15 mouse cellular contexts compared by ENCODE assay signal in genomic region chr13:29371466-29371771, GRCm38 (mm10).
DNase-seq lines count a peak whose midpoint lies in the region; ATAC-seq lines count a peak whose summit lies in the region.
"Had no signal": no experiment of that assay in that cellular context is flagged by ENCODE, and none has a peak within 500 bp of the region (broad histone marks: within the 10 kb centered on the region; RNA-seq: fewer than 3 reads in every experiment).

No protein-coding gene starts in this region.

- H3K4me2 ChIP-seq in neural tube, embryonic 11.5 days (ENCODE audit: low read depth): no peak overlapping the region
- no peak overlapping the region for H3K4me2 ChIP-seq in hindbrain, embryonic 13.5 days
- no peak overlapping the region for H3K4me2 ChIP-seq in midbrain, embryonic 15.5 days
- H3K4me2 ChIP-seq: embryonic facial prominence, embryonic 13.5 days; limb, embryonic 13.5 days had no signal

- no peaks in the 10 kb centered on the region for H3K36me3 ChIP-seq in neural tube, embryonic 11.5 days (ENCODE audit: control insufficient read depth, insufficient read depth, low read length)
- no peaks in the 10 kb centered on the region for H3K36me3 ChIP-seq in hindbrain, embryonic 13.5 days
- no peaks in the 10 kb centered on the region for H3K36me3 ChIP-seq in midbrain, embryonic 15.5 days (replicated peaks)
- no peaks in the 10 kb centered on the region for H3K36me3 ChIP-seq in limb, embryonic 10.5 days
- H3K36me3 ChIP-seq: embryonic facial prominence, embryonic 13.5 days; limb, embryonic 13.5 days had no signal

- H3K27me3 ChIP-seq in neural tube, embryonic 11.5 days (ENCODE audit: control insufficient read depth, insufficient read depth, low read length): no peaks in the 10 kb centered on the region
- H3K27me3 ChIP-seq in hindbrain, embryonic 13.5 days: no peaks in the 10 kb centered on the region
- H3K27me3 ChIP-seq in midbrain, embryonic 15.5 days (replicated peaks): no peaks in the 10 kb centered on the region
- no peaks in the 10 kb centered on the region for H3K27me3 ChIP-seq in limb, embryonic 10.5 days (ENCODE audit: low read depth, poor library complexity, severe bottlenecking)
- H3K27me3 ChIP-seq: embryonic facial prominence, embryonic 13.5 days; limb, embryonic 13.5 days had no signal

- H3K4me1 ChIP-seq in neural tube, embryonic 11.5 days (ENCODE audit: control insufficient read depth, insufficient read depth, low read length): peaks cover 11% of the 10 kb centered on the region
- H3K4me1 ChIP-seq in hindbrain, embryonic 13.5 days (replicated peaks): peaks cover 36% of the 10 kb centered on the region
- peaks cover 37% of the 10 kb centered on the region for H3K4me1 ChIP-seq in midbrain, embryonic 15.5 days
- H3K4me1 ChIP-seq in limb, embryonic 10.5 days: peaks cover 13% of the 10 kb centered on the region

- peak; percentile 29; the same call in 1 of the 2 replicates for ATAC-seq in neural tube, embryonic 11.5 days (ENCODE audit: insufficient read depth, low FRiP score, low TSS enrichment)
- 0 out of 2 replicates have a peak, but pooled peaks have one; percentile 29 for ATAC-seq in hindbrain, embryonic 13.5 days (ENCODE audit: low FRiP score)
- ATAC-seq in midbrain, embryonic 15.5 days (replicated peaks): peak; percentile 44; the same call in 1 of the 2 replicates
- ATAC-seq in granulocyte monocyte progenitor cell, adult 5-6 weeks (replicated peaks; ENCODE audit: poor library complexity, severe bottlenecking): no peak

- intact Hi-C loops in gastrocnemius, postnatal 14 days (cut with DNase I; ENCODE audit: low total_unique reads): no loop called here

- H3K9me3 ChIP-seq in neural tube, embryonic 11.5 days (ENCODE audit: control insufficient read depth, low read length): no peaks in the 10 kb centered on the region
- H3K9me3 ChIP-seq in hindbrain, embryonic 13.5 days: no peaks in the 10 kb centered on the region
- no peaks in the 10 kb centered on the region for H3K9me3 ChIP-seq in midbrain, embryonic 15.5 days
- no peaks in the 10 kb centered on the region for H3K9me3 ChIP-seq in limb, embryonic 10.5 days (replicated peaks)
- H3K9me3 ChIP-seq: embryonic facial prominence, embryonic 13.5 days; limb, embryonic 13.5 days had no signal

- H3K4me3 ChIP-seq in neural tube, embryonic 11.5 days (ENCODE audit: low read depth, low read length): no peak overlapping the region
- no peak overlapping the region for H3K4me3 ChIP-seq in hindbrain, embryonic 13.5 days
- H3K4me3 ChIP-seq in midbrain, embryonic 15.5 days: no peak overlapping the region
- H3K4me3 ChIP-seq in limb, embryonic 10.5 days: no peak overlapping the region
- H3K4me3 ChIP-seq: embryonic facial prominence, embryonic 13.5 days; left cerebral cortex, adult 2 months; limb, embryonic 13.5 days had no signal

- WGBS in neural tube, embryonic 11.5 days: 28% methylated on average over 4 of the region's 4 CpGs
- 18% methylated on average over 4 of the region's 4 CpGs for WGBS in hindbrain, embryonic 13.5 days
- WGBS in midbrain, embryonic 15.5 days: 11% methylated on average over 4 of the region's 4 CpGs
- 43% methylated on average over 4 of the region's 4 CpGs for WGBS in limb, embryonic 10.5 days

- H3K9ac ChIP-seq in neural tube, embryonic 11.5 days (ENCODE audit: low read length): no peak overlapping the region
- no peak overlapping the region for H3K9ac ChIP-seq in hindbrain, embryonic 13.5 days
- H3K9ac ChIP-seq in midbrain, embryonic 15.5 days: no peak overlapping the region
- H3K9ac ChIP-seq: embryonic facial prominence, embryonic 13.5 days had no signal

- peak overlapping the region; percentile 67 for H3K27ac ChIP-seq in neural tube, embryonic 11.5 days (ENCODE audit: low read depth, low read length)
- H3K27ac ChIP-seq in hindbrain, embryonic 13.5 days: peak overlapping the region; percentile 87
- H3K27ac ChIP-seq in midbrain, embryonic 15.5 days: peak overlapping the region; percentile 81
- H3K27ac ChIP-seq in limb, embryonic 10.5 days: no peak overlapping the region
- H3K27ac ChIP-seq: embryonic facial prominence, embryonic 13.5 days; left cerebral cortex, adult 2 months; macrophage had no signal

- no peak for DNase-seq in neural tube, embryonic 11.5 days (ENCODE audit: low spot score)
- no peak for DNase-seq in neural tube, embryonic 10.5 days (ENCODE audit: extremely low spot score, low spot score)
- DNase-seq in gastrocnemius, postnatal 14 days: no peak
- DNase-seq in adrenal gland, postnatal 10 days: no peak
- no peak for DNase-seq in limb, embryonic 10.5 days (ENCODE audit: low spot score)
- DNase-seq: kidney, adult 8-10 months; right cerebral cortex, adult 18-20 months; thymus, postnatal 36 days had no signal
